10 mouse cellular contexts compared by ENCODE assay signal in the genomic region with DNA sequence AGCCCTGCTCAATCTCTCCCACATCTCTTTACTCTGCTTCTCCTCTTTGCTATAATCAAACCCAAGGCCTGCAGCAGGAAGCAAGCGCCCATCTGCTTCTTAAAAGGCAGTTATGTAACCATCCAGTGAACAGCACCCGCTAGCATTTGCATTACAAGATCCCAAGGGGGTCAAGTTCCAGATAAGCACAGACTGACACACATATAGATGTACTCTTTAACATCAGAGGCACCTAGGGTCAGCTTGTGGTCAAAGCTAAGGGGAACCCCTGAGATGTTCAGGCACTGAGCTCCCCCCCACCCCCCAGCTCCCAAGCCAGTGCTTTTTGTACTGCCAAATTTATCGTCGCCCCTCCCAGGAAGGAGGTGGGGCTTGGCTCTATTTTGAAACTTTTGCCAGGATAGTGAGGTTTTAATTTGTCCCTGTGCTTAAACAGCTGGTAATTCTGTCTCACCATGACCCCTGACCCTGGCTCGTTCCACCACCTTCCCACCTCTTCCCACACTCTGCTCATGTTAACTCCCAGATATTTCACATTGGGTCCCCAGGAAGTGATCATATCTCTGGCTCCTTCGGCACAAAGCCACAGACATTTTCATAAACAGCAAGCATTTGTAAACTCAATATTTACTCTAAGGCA. TPM values are rescaled to one million over a fixed set of nuclear protein-coding genes. Genes with fewer than 3 reads are reported as not detected.
DNase-seq lines count a peak whose midpoint lies in the region; ATAC-seq and TF ChIP-seq lines count a peak whose summit lies in the region.
"Had no signal": no experiment of that assay in that cellular context is flagged by ENCODE, and none has a peak within 500 bp of the region (broad histone marks: within the 10 kb centered on the region; RNA-seq: fewer than 3 reads in every experiment).

No protein-coding gene starts in this region.

- ATAC-seq in embryonic facial prominence, embryonic 14.5 days (ENCODE audit: low read depth), result no peak
- ATAC-seq in heart, embryonic 16.5 days (replicated peaks; ENCODE audit: extremely low read depth, insufficient read depth, low FRiP score), result no peak

- peak in 1 of 2 experiments; percentile 17; a peak in 2 of 4 replicates for TF ChIP-seq EP300 in MEL (IDR thresholded peaks at IDR 0.05; ENCODE audit: low read depth in 1 of 2, low read length in 2 of 2)

- no peaks in the 10 kb centered on the region for H3K27me3 ChIP-seq in embryonic facial prominence, embryonic 14.5 days (replicated peaks; ENCODE audit: control insufficient read depth, insufficient read depth, low read length)
- no peaks in the 10 kb centered on the region; the same call in 1 of the 2 replicates for H3K27me3 ChIP-seq in embryonic facial prominence, embryonic 10.5 days (replicated peaks; ENCODE audit: low read depth, poor library complexity, severe bottlenecking)
- no peaks in the 10 kb centered on the region for H3K27me3 ChIP-seq in MEL (ENCODE audit: control insufficient read depth in 1 of 2, insufficient read depth in 2 of 2, low read length in 2 of 2)
- no peaks in the 10 kb centered on the region for H3K27me3 ChIP-seq in heart, embryonic 16.5 days (ENCODE audit: control insufficient read depth, insufficient read depth, low read length)
- H3K27me3 ChIP-seq in megakaryocyte, embryonic 14.5 days (replicated peaks), result no peaks in the 10 kb centered on the region
- no peaks in the 10 kb centered on the region for H3K27me3 ChIP-seq in hindbrain, embryonic 10.5 days (ENCODE audit: insufficient read depth, poor library complexity, severe bottlenecking)

- H3K36me3 ChIP-seq in embryonic facial prominence, embryonic 14.5 days (ENCODE audit: control insufficient read depth, insufficient read depth, low read length), result no peaks in the 10 kb centered on the region
- H3K36me3 ChIP-seq in embryonic facial prominence, embryonic 10.5 days (replicated peaks), result peaks cover 3% of the 10 kb centered on the region; the same call in 1 of the 2 replicates
- peaks cover 0 to 30% of the 10 kb centered on the region in 2 experiments; a peak in 2 of 4 replicates for H3K36me3 ChIP-seq in MEL (ENCODE audit: control insufficient read depth in 1 of 2, insufficient read depth in 2 of 2, low read length in 2 of 2)
- no peaks in the 10 kb centered on the region for H3K36me3 ChIP-seq in heart, embryonic 16.5 days (ENCODE audit: control insufficient read depth, insufficient read depth)
- peaks cover 55% of the 10 kb centered on the region for H3K36me3 ChIP-seq in megakaryocyte, embryonic 14.5 days (replicated peaks; ENCODE audit: low read length)
- no peaks in the 10 kb centered on the region for H3K36me3 ChIP-seq in hindbrain, embryonic 10.5 days
- H3K36me3 ChIP-seq: G1E had no signal

- H3K27ac ChIP-seq in embryonic facial prominence, embryonic 14.5 days (replicated peaks; ENCODE audit: low read depth, low read length), result no peak overlapping the region
- no peak overlapping the region for H3K27ac ChIP-seq in embryonic facial prominence, embryonic 10.5 days (replicated peaks)
- H3K27ac ChIP-seq in MEL (ENCODE audit: control insufficient read depth, low read depth, low read length), result peak overlapping the region; percentile 88
- H3K27ac ChIP-seq in heart, embryonic 16.5 days (ENCODE audit: low read length), result peak overlapping the region; percentile 36; the same call in 1 of the 2 replicates
- H3K27ac ChIP-seq in hindbrain, embryonic 10.5 days, result no peak overlapping the region

- no peak overlapping the region for H3K4me2 ChIP-seq in embryonic facial prominence, embryonic 14.5 days (ENCODE audit: low read depth, low read length)
- H3K4me2 ChIP-seq in heart, embryonic 16.5 days (ENCODE audit: low read depth, low read length), result peak overlapping the region; percentile 4; the same call in 1 of the 2 replicates

- TF ChIP-seq RAD21 in MEL (IDR thresholded peaks at IDR 0.05; ENCODE audit: low read depth, low read length), result no peak

- peaks cover 9% of the 10 kb centered on the region for H3K4me1 ChIP-seq in embryonic facial prominence, embryonic 14.5 days (ENCODE audit: control insufficient read depth, insufficient read depth, low read length)
- H3K4me1 ChIP-seq in embryonic facial prominence, embryonic 10.5 days, result peaks cover 21% of the 10 kb centered on the region
- peaks cover 20 to 27% of the 10 kb centered on the region in 2 experiments for H3K4me1 ChIP-seq in MEL (ENCODE audit: control insufficient read depth in 1 of 2, insufficient read depth in 2 of 2, low read length in 2 of 2)
- peaks cover 19% of the 10 kb centered on the region for H3K4me1 ChIP-seq in heart, embryonic 16.5 days (ENCODE audit: control insufficient read depth, insufficient read depth, low read length)
- peaks cover 96% of the 10 kb centered on the region for H3K4me1 ChIP-seq in megakaryocyte, embryonic 14.5 days
- H3K4me1 ChIP-seq in hindbrain, embryonic 10.5 days (replicated peaks), result peaks cover 8% of the 10 kb centered on the region

- H3K9me3 ChIP-seq in embryonic facial prominence, embryonic 14.5 days (ENCODE audit: control insufficient read depth, low read length), result no peaks in the 10 kb centered on the region
- no peaks in the 10 kb centered on the region for H3K9me3 ChIP-seq in embryonic facial prominence, embryonic 10.5 days
- H3K9me3 ChIP-seq in MEL (replicated peaks; ENCODE audit: insufficient read depth, low read length), result no peaks in the 10 kb centered on the region
- H3K9me3 ChIP-seq in heart, embryonic 16.5 days (replicated peaks; ENCODE audit: control insufficient read depth, low read length), result no peaks in the 10 kb centered on the region
- no peaks in the 10 kb centered on the region for H3K9me3 ChIP-seq in megakaryocyte, embryonic 14.5 days
- no peaks in the 10 kb centered on the region for H3K9me3 ChIP-seq in hindbrain, embryonic 10.5 days
- H3K9me3 ChIP-seq: G1E had no signal

- WGBS in embryonic facial prominence, embryonic 14.5 days, result 59% methylated on average over 6 of the region's 6 CpGs
- WGBS in embryonic facial prominence, embryonic 10.5 days, result 74% methylated on average over 6 of the region's 6 CpGs
- 46% methylated on average over 6 of the region's 6 CpGs for WGBS in heart, embryonic 16.5 days
- 77% methylated on average over 6 of the region's 6 CpGs for WGBS in hindbrain, embryonic 10.5 days

- TF ChIP-seq CTCF in MEL (IDR thresholded peaks at IDR 0.05 in 2 of 3, conservative IDR thresholded peaks at IDR 0.05 in 1 of 3; ENCODE audit: control insufficient read depth in 1 of 3, insufficient read depth in 1 of 3, low read depth in 2 of 3, low read length in 3 of 3, poor library complexity in 1 of 3, severe bottlenecking in 1 of 3), result no peak

- peak; percentile 31 for DNase-seq in embryonic facial prominence, embryonic 14.5 days (ENCODE audit: low spot score)
- DNase-seq in embryonic facial prominence, embryonic 10.5 days (ENCODE audit: low spot score), result no peak
- peak; percentile 83 for DNase-seq in MEL (ENCODE audit: low read depth, low spot score)
- peak; percentile 30 to 71 for DNase-seq in left cerebral cortex, adult 8-10 months (ENCODE audit: low spot score in 2 of 2)
- DNase-seq in thymus, postnatal 25 days, result peak; percentile 27
- DNase-seq in hindbrain, embryonic 10.5 days (ENCODE audit: low spot score), result no peak

- no peak overlapping the region for H3K4me3 ChIP-seq in embryonic facial prominence, embryonic 14.5 days (ENCODE audit: low read depth, low read length)
- no peak overlapping the region for H3K4me3 ChIP-seq in embryonic facial prominence, embryonic 10.5 days
- peak overlapping the region; percentile 56 to 67 for H3K4me3 ChIP-seq in MEL (ENCODE audit: control insufficient read depth in 1 of 2, insufficient read depth in 1 of 2, low read depth in 2 of 2, low read length in 2 of 2)
- H3K4me3 ChIP-seq in heart, embryonic 16.5 days (ENCODE audit: low read length), result no peak overlapping the region
- H3K4me3 ChIP-seq in megakaryocyte, embryonic 14.5 days (replicated peaks), result peak overlapping the region; percentile 87
- H3K4me3 ChIP-seq in hindbrain, embryonic 10.5 days, result no peak overlapping the region

- no peak overlapping the region for H3K9ac ChIP-seq in embryonic facial prominence, embryonic 14.5 days (ENCODE audit: low read depth, low read length)
- peak overlapping the region; percentile 44 for H3K9ac ChIP-seq in MEL (ENCODE audit: control insufficient read depth, low read depth, low read length, poor library complexity, severe bottlenecking)
- H3K9ac ChIP-seq in heart, embryonic 16.5 days (ENCODE audit: low read length), result no peak overlapping the region

- H3K79me2 ChIP-seq in MEL (ENCODE audit: control insufficient read depth, insufficient read depth, low read length, poor library complexity), result peaks cover 7% of the 10 kb centered on the region; the same call in 1 of the 2 replicates

- TF ChIP-seq POLR2A in MEL (IDR thresholded peaks at IDR 0.05; ENCODE audit: control insufficient read depth in 1 of 2, insufficient read depth in 1 of 2, low read depth in 1 of 2, low read length in 2 of 2, poor library complexity in 1 of 2), result peak in 1 of 2 experiments; percentile 25; a peak in 1 of 4 replicates

RNA-seq across cellular contexts. Expression of a gene that starts 7.1 kb away (rescaled TPM):
- 87.8 and 93.0 TPM in 2 replicates for polyA plus RNA-seq in embryonic facial prominence, embryonic 14.5 days (2014; fragmentation: Nextera tagmentation; extraction: Ambion mirVana)
- polyA plus RNA-seq in embryonic facial prominence, embryonic 10.5 days (2016; fragmentation: Nextera tagmentation; extraction: Ambion mirVana), result 145 and 157 TPM in 2 replicates
- 116 and 198 TPM in 2 replicates for total RNA-seq in MEL (2012; rRNA removed)
- 100 to 1,000 TPM; 267 to 471 TPM for polyA plus RNA-seq in MEL (2012; ENCODE audit: insufficient read depth in 1 of 2, insufficient read length in 2 of 2, low read depth in 1 of 2, low replicate concordance in 2 of 2, missing spikeins in 1 of 2)
- polyA plus RNA-seq in heart, embryonic 16.5 days (2015; fragmentation: Nextera tagmentation; extraction: Ambion mirVana), result 132 and 133 TPM in 2 replicates
- total RNA-seq in left cerebral cortex, adult 8-10 months (2022), result 100 to 1,000 TPM; 131 to 154 (median 140) TPM
- 768 and 846 TPM in 2 replicates for polyA plus RNA-seq in megakaryocyte, embryonic 14.5 days (2012; ENCODE audit: insufficient read depth, low replicate concordance)
- 123 and 124 TPM in 2 replicates for polyA plus RNA-seq in hindbrain, embryonic 10.5 days (2016; fragmentation: Nextera tagmentation; extraction: Ambion mirVana)

RNA-seq across cellular contexts. Expression of a gene that starts 32.2 kb away (rescaled TPM):
- polyA plus RNA-seq in embryonic facial prominence, embryonic 14.5 days (2014; fragmentation: Nextera tagmentation; extraction: Ambion mirVana), result 2.0 and 2.7 TPM in 2 replicates
- polyA plus RNA-seq in embryonic facial prominence, embryonic 10.5 days (2016; fragmentation: Nextera tagmentation; extraction: Ambion mirVana), result 1.7 and 2.6 TPM in 2 replicates
- 2.6 and 2.8 TPM in 2 replicates for total RNA-seq in MEL (2012; rRNA removed)
- 1 to 10 TPM in 1 of 2 experiments, not detected in 1; 6.4 TPM for polyA plus RNA-seq in MEL (2012; ENCODE audit: insufficient read depth in 1 of 2, insufficient read length in 2 of 2, low read depth in 1 of 2, low replicate concordance in 2 of 2, missing spikeins in 1 of 2)
- 6.7 TPM in 2 replicates for polyA plus RNA-seq in heart, embryonic 16.5 days (2015; fragmentation: Nextera tagmentation; extraction: Ambion mirVana)
- 1 to 10 TPM; 6.4 to 8.2 (median 6.7) TPM for total RNA-seq in left cerebral cortex, adult 8-10 months (2022)
- polyA plus RNA-seq in megakaryocyte, embryonic 14.5 days (2012; ENCODE audit: insufficient read depth, low replicate concordance), result 2.2 and 2.6 TPM in 2 replicates
- polyA plus RNA-seq in hindbrain, embryonic 10.5 days (2016; fragmentation: Nextera tagmentation; extraction: Ambion mirVana), result 1.9 TPM in 2 replicates

RNA-seq across cellular contexts. Expression of a gene that starts 40.8 kb away (rescaled TPM):
- polyA plus RNA-seq in embryonic facial prominence, embryonic 14.5 days (2014; fragmentation: Nextera tagmentation; extraction: Ambion mirVana), result 46.5 and 47.8 TPM in 2 replicates
- polyA plus RNA-seq in embryonic facial prominence, embryonic 10.5 days (2016; fragmentation: Nextera tagmentation; extraction: Ambion mirVana), result 51.9 TPM in 2 replicates
- 49.6 and 66.3 TPM in 2 replicates for total RNA-seq in MEL (2012; rRNA removed)
- 10 to 100 TPM in 1 of 2 experiments, not detected in 1; 74.8 TPM for polyA plus RNA-seq in MEL (2012; ENCODE audit: insufficient read depth in 1 of 2, insufficient read length in 2 of 2, low read depth in 1 of 2, low replicate concordance in 2 of 2, missing spikeins in 1 of 2)
- polyA plus RNA-seq in heart, embryonic 16.5 days (2015; fragmentation: Nextera tagmentation; extraction: Ambion mirVana), result 36.6 and 39.3 TPM in 2 replicates
- 10 to 100 TPM; 66.6 to 79.0 (median 74.5) TPM for total RNA-seq in left cerebral cortex, adult 8-10 months (2022)
- polyA plus RNA-seq in megakaryocyte, embryonic 14.5 days (2012; ENCODE audit: insufficient read depth, low replicate concordance), result 54.2 and 85.9 TPM in 2 replicates
- polyA plus RNA-seq in hindbrain, embryonic 10.5 days (2016; fragmentation: Nextera tagmentation; extraction: Ambion mirVana), result 48.8 and 53.9 TPM in 2 replicates

RNA-seq across cellular contexts. Expression of a gene that starts 41.2 kb away (rescaled TPM):
- 2.1 and 2.3 TPM in 2 replicates for polyA plus RNA-seq in embryonic facial prominence, embryonic 14.5 days (2014; fragmentation: Nextera tagmentation; extraction: Ambion mirVana)
- 1.2 and 1.6 TPM in 2 replicates for polyA plus RNA-seq in embryonic facial prominence, embryonic 10.5 days (2016; fragmentation: Nextera tagmentation; extraction: Ambion mirVana)
- 0.92 and 1.9 TPM in 2 replicates for total RNA-seq in MEL (2012; rRNA removed)
- polyA plus RNA-seq in MEL (2012; ENCODE audit: insufficient read depth in 1 of 2, insufficient read length in 2 of 2, low read depth in 1 of 2, low replicate concordance in 2 of 2, missing spikeins in 1 of 2), result 1 to 10 TPM in 1 of 2 experiments, not detected in 1; 1.0 TPM
- polyA plus RNA-seq in heart, embryonic 16.5 days (2015; fragmentation: Nextera tagmentation; extraction: Ambion mirVana), result 0.54 and 1.3 TPM in 2 replicates
- 10 to 100 TPM in 3 of 4 experiments, 1 to 10 TPM in 1; 8.7 to 12.4 (median 11.5) TPM for total RNA-seq in left cerebral cortex, adult 8-10 months (2022)
- not detected in 2 replicates for polyA plus RNA-seq in megakaryocyte, embryonic 14.5 days (2012; ENCODE audit: insufficient read depth, low replicate concordance)
- polyA plus RNA-seq in hindbrain, embryonic 10.5 days (2016; fragmentation: Nextera tagmentation; extraction: Ambion mirVana), result 1.3 and 2.2 TPM in 2 replicates

RNA-seq across cellular contexts. Expression of a gene that starts 41.2 kb away (rescaled TPM):
- not detected in 2 replicates for polyA plus RNA-seq in embryonic facial prominence, embryonic 14.5 days (2014; fragmentation: Nextera tagmentation; extraction: Ambion mirVana)
- not detected in 2 replicates for polyA plus RNA-seq in embryonic facial prominence, embryonic 10.5 days (2016; fragmentation: Nextera tagmentation; extraction: Ambion mirVana)
- total RNA-seq in MEL (2012; rRNA removed), result 0.20 TPM in 1 of 2 replicates, not detected in the other
- polyA plus RNA-seq in MEL (2012; ENCODE audit: insufficient read depth in 1 of 2, insufficient read length in 2 of 2, low read depth in 1 of 2, low replicate concordance in 2 of 2, missing spikeins in 1 of 2), result not detected
- 0.32 TPM in 1 of 2 replicates, not detected in the other for polyA plus RNA-seq in heart, embryonic 16.5 days (2015; fragmentation: Nextera tagmentation; extraction: Ambion mirVana)
- total RNA-seq in left cerebral cortex, adult 8-10 months (2022), result not detected
- polyA plus RNA-seq in megakaryocyte, embryonic 14.5 days (2012; ENCODE audit: insufficient read depth, low replicate concordance), result not detected in 2 replicates
- polyA plus RNA-seq in hindbrain, embryonic 10.5 days (2016; fragmentation: Nextera tagmentation; extraction: Ambion mirVana), result not detected in 2 replicates
- total RNA-seq: G1E had no signal
- polyA plus RNA-seq: G1E; limb, embryonic 11.5 days had no signal

Comparison
In these comparisons a context has a peak if more than half of its experiments do, and no peak if none do; other contexts are left out.
1. DNase-seq: peak in embryonic facial prominence, embryonic 14.5 days (single experiment), MEL (single experiment), left cerebral cortex, adult 8-10 months (2 of 2) and thymus, postnatal 25 days (single experiment); none in embryonic facial prominence, embryonic 10.5 days (single experiment) and hindbrain, embryonic 10.5 days (single experiment).
2. H3K27ac ChIP-seq: peak in MEL (single experiment) and heart, embryonic 16.5 days (single experiment); none in embryonic facial prominence, embryonic 14.5 days (single experiment), embryonic facial prominence, embryonic 10.5 days (single experiment) and hindbrain, embryonic 10.5 days (single experiment).
3. H3K4me3 ChIP-seq: peak in MEL (2 of 2) and megakaryocyte, embryonic 14.5 days (single experiment); none in embryonic facial prominence, embryonic 14.5 days (single experiment), embryonic facial prominence, embryonic 10.5 days (single experiment), heart, embryonic 16.5 days (single experiment) and hindbrain, embryonic 10.5 days (single experiment).